Mouse (Mus musculus): ENCODE measurements around the gene Map2k5.

DNA sequence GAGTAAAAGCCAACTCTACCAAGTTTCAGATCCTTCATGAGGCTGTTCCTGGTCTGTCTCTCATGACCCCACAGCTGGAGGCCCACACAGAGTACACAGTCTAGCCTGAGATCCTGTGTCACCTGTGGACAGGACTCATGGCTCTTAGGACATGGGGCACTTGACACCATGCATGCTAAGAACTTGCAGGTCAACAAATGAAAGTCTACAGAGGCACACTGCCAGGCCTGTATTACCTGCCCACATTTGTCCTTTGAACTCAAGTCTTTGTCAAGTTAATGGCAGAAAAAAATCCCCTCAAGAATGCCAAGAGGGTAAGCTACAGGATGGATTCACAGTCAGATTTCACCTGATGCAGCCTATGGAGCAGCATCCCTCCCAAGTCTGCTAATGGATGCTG lies 62.5 kb downstream of the Map2k5 start:
- TF ChIP-seq CTCF (conservative IDR thresholded peaks at IDR 0.05; ENCODE audit: low read length) = no peak
- TF ChIP-seq POU5F1 (IDR thresholded peaks at IDR 0.05; ENCODE audit: borderline replicate concordance, low read length) = no peak
- no peak for TF ChIP-seq NANOG (IDR thresholded peaks at IDR 0.05; ENCODE audit: borderline replicate concordance, low read length)
